Mouse (Mus musculus) neural tube, embryonic 12.5 days (tissue): Measurements from ENCODE around the gene Gm7929. TPM values are rescaled to one million over a fixed set of nuclear protein-coding genes. Genes with fewer than 3 reads are reported as not detected.
"Not testable (repeated sequence)": the region's sequence is repeated elsewhere in the genome, so short reads cannot be mapped to it uniquely, and the experiment has no call there.

Experiments
- ATAC-seq: fragments of 200-750 bp; cut with Nextera tagmentation; 2 replicates; pipeline ENCODE4 v1.8.0; 2017; ENCODE audit warnings: low read depth, mild to moderate bottlenecking, moderate TSS enrichment, moderate library complexity; ENCODE audit not compliant: low FRiP score
- H3K27ac ChIP-seq: fragments of 300-500 bp; sonication (generic); 2 replicates; pipeline ENCODE4 v1.5.1; 2016
- H3K27me3 ChIP-seq: fragments of 300-500 bp; sonication (generic); replicated peaks from 2 replicates; pipeline ENCODE4 v1.6.1; 2016; ENCODE audit warnings: mild to moderate bottlenecking
- H3K36me3 ChIP-seq: fragments of 300-500 bp; sonication (generic); 2 replicates; pipeline ENCODE4 v1.6.1; 2016; ENCODE audit warnings: mild to moderate bottlenecking
- H3K4me1 ChIP-seq: fragments of 300-500 bp; sonication (generic); 2 replicates; pipeline ENCODE4 v1.6.1; 2016
- H3K4me2 ChIP-seq: fragments of 300-500 bp; sonication (generic); replicated peaks from 2 replicates; pipeline ENCODE4 v1.6.1; 2016; ENCODE audit warnings: mild to moderate bottlenecking
- H3K4me3 ChIP-seq: fragments of 300-500 bp; sonication (generic); 2 replicates; pipeline ENCODE4 v1.5.1; 2016
- H3K9ac ChIP-seq: fragments of 300-500 bp; sonication (generic); 2 replicates; pipeline ENCODE4 v1.6.1; 2016; ENCODE audit warnings: mild to moderate bottlenecking
- H3K9me3 ChIP-seq: fragments of 300-500 bp; sonication (generic); 2 replicates; pipeline ENCODE4 v1.6.1; 2016; ENCODE audit warnings: mild to moderate bottlenecking
- WGBS: fragments of 180-500 bp; shearing (Covaris S2); methylation state at CpG from one replicate; pipeline ENCODE4 v1.1.7; 2016; 5-methylcytosine and 5-hydroxymethylcytosine counted together
- polyA plus RNA-seq: library from polyadenylated mRNA; unstranded; fragments of >200 nt; fragmentation: Nextera tagmentation; extraction: Ambion mirVana; gene quantifications from 2 replicates; pipeline ENCODE4 v1.2.1, GENCODE M21; 2016

Gene Gm7929
- not detected in 2 replicates for polyA plus RNA-seq

DNA sequence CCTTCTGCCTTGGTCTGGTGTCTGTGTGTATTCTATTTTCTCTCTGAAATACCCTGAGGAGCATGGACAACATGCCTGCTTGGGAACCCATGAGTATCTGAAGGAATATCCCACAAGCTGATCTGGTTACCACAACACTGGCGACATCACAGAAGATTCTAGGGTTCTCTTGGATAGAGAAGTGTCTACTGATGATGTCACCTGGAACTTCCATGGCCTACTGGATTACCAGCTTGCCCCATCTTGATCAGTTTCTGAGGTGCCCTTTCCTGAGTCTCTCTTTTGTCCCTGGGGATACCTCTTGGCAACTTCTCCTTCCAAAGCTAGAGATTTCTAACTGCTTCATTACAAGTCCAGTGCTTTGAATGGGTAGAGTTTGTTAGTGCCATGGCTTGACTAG, at the start of gene Gm7929:
TSS of gene Gm7929 (minus strand) at position 101 of the 400 bp plus-strand sequence.
- not testable (repeated sequence) for H3K4me3 ChIP-seq, H3K27ac ChIP-seq, ATAC-seq, H3K27me3 ChIP-seq, H3K9me3 ChIP-seq, H3K9ac ChIP-seq, H3K4me2 ChIP-seq, H3K36me3 ChIP-seq, H3K4me1 ChIP-seq
- WGBS, result 80% methylated on average over 1 of the region's 1 CpGs

DNA sequence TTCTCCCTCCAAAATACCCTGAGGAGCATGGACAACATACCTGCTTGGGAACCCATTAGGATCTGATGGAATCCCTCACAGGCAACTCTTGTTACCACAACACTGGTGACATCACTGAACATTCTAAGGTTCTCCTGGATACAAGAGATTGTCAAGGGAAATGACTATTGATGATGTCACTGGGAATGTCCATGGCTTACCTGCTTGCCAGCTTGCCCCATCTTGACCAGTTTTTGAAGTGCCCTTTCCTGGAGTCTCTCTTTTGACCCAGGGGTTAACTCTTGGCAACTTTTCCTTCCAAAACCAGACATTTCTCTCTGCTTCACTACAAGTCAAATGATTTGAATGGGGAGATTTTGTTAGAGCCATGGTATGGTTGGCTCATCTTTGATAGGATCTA, 21.9 kb upstream of the Gm7929 start, which contains the start of gene Gm47189:
TSS of gene Gm47189 (minus strand) at position 101 of the 400 bp plus-strand sequence.
- not testable (repeated sequence) for H3K9me3 ChIP-seq, H3K4me1 ChIP-seq, H3K27me3 ChIP-seq, H3K4me2 ChIP-seq, ATAC-seq, H3K36me3 ChIP-seq, H3K4me3 ChIP-seq, H3K27ac ChIP-seq, H3K9ac ChIP-seq

DNA sequence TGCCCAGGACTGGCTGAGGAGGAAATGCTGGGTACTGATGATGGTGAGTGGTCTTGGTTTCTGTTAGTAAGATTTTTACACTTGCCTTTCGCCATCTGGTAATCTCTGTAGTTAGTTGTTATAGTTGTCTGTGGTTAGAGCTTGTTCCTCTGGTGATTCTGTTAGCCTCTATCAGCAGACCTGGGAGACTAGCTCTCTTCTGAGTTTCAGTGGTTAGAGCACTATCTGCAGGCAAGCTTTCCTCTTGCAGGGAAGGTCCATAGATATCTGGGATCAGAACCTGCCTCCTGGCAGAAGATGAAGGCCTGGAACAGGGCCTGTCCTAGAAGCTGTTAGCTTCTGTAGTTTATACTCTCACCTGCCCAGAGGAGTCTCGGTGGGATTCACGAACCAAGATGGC, 5.5 kb upstream of the Gm7929 start:
- not testable (repeated sequence) for H3K27ac ChIP-seq, H3K36me3 ChIP-seq, H3K27me3 ChIP-seq, H3K4me3 ChIP-seq, ATAC-seq, H3K4me1 ChIP-seq, H3K9ac ChIP-seq, H3K4me2 ChIP-seq, H3K9me3 ChIP-seq
- 85% methylated on average over 2 of the region's 3 CpGs for WGBS

DNA sequence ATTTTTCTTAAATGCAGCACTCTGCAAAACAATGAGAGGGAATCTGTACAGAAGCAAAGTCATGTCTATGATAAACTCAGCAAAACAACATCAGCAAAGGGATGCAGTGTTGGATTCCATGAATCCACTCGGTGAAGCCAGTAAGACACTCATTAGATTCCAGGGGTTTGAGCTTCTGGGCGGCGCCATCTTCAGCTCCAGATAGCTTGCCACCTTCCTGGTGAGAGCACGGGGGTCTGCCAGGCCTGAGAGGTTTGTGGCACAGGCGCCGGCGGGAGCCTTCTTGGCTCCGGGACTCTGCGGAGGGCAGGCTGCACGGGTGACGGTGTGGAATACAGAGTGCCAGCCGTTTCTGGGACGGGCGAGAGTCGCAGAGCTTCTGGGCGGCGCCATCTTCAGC, 27.0 kb downstream of the Gm7929 start:
- H3K36me3 ChIP-seq, H3K27me3 ChIP-seq, H3K4me2 ChIP-seq, H3K4me3 ChIP-seq, H3K27ac ChIP-seq, H3K4me1 ChIP-seq, H3K9ac ChIP-seq, H3K9me3 ChIP-seq, ATAC-seq: not testable (repeated sequence)
- WGBS, result 78% methylated on average over 17 of the region's 17 CpGs

DNA sequence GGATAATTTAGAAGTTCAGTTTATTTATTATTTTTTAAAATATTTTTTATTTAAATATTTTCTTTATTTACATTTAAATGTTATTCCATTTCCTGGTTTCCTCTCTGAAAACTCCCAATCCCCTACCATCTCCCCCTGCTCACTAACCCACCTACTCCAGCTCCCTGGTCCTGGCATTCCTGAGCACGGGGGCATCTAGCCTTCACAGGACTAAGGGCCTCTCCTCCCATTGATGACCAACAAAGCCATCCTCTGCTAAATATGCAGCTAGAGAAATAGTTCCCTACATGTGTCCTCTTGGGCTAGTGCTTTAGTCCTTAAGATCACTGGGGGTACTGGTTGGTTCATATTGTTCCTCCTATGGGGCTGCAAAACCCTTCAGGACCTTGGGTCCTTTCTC, 33.2 kb downstream of the Gm7929 start:
- H3K4me2 ChIP-seq, H3K9ac ChIP-seq, H3K4me1 ChIP-seq, H3K27ac ChIP-seq, ATAC-seq, H3K4me3 ChIP-seq, H3K9me3 ChIP-seq, H3K27me3 ChIP-seq, H3K36me3 ChIP-seq: not testable (repeated sequence)
- WGBS, result 89% methylated on average over 1 of the region's 1 CpGs

DNA sequence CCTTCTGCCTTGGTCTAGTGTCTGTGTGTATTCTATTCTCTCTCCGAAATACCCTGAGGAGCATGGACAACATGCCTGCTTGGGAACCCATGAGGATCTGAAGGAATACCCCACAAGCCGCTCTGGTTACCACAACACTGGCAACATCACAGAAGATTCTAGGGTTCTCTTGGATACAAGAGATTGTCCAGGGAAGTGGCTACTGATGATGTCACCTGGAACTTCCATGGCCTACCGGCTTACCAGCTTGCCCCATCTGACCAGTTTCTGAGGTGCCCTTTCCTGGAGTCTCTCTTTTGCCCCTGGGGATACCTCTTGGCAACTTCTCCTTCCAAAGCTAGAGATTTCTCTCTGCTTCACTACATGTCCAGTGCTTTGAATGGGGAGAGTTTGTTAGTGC, 48.6 kb downstream of the Gm7929 start, which contains the start of gene Gm8068:
TSS of gene Gm8068 (minus strand) at position 101 of the 400 bp plus-strand sequence.
- not testable (repeated sequence) for H3K27ac ChIP-seq, H3K9ac ChIP-seq, ATAC-seq, H3K36me3 ChIP-seq, H3K4me1 ChIP-seq, H3K27me3 ChIP-seq, H3K4me3 ChIP-seq, H3K4me2 ChIP-seq, H3K9me3 ChIP-seq
- WGBS, result no CpG with 5 or more reads among the region's 3 CpGs

Other genes with a start within 250 kb of the Gm7929 start
- not detected in 2 replicates for gene Gm7970, start 195.0 kb downstream of the Gm7929 start, polyA plus RNA-seq
- gene 1700049E17Rik2, start 177.4 kb downstream of the Gm7929 start, polyA plus RNA-seq, result not detected in 2 replicates
- gene Gm3072, start 126.0 kb downstream of the Gm7929 start, polyA plus RNA-seq, result not detected in 2 replicates
- gene Gm3676, start 104.1 kb downstream of the Gm7929 start, polyA plus RNA-seq, result not detected in 2 replicates
- not detected in 2 replicates for gene Gm8068, start 48.7 kb downstream of the Gm7929 start, polyA plus RNA-seq
- gene Gm47189, start 21.8 kb upstream of the Gm7929 start, polyA plus RNA-seq, result not detected in 2 replicates
- not detected in 2 replicates for gene Gm7980, start 156.7 kb upstream of the Gm7929 start, polyA plus RNA-seq
- not detected in 2 replicates for gene 1700049E17Rik1, start 174.3 kb upstream of the Gm7929 start, polyA plus RNA-seq
- gene 1700024B05Rik, start 193.4 kb upstream of the Gm7929 start, polyA plus RNA-seq, result not detected in 2 replicates
- gene Gm6401, start 217.3 kb upstream of the Gm7929 start, polyA plus RNA-seq, result not detected in 2 replicates
- not detected in 2 replicates for gene Gm3543, start 232.7 kb upstream of the Gm7929 start, polyA plus RNA-seq